Mouse (Mus musculus): Measurements from ENCODE around the gene Pcolce. TPM values are rescaled to one million over a fixed set of nuclear protein-coding genes. Genes with fewer than 3 reads are reported as not detected.

Pcolce gene
- total and polyA plus RNA-seq, 3 experiments, result 0.23 to 0.77 TPM; not detected in 1

DNA sequence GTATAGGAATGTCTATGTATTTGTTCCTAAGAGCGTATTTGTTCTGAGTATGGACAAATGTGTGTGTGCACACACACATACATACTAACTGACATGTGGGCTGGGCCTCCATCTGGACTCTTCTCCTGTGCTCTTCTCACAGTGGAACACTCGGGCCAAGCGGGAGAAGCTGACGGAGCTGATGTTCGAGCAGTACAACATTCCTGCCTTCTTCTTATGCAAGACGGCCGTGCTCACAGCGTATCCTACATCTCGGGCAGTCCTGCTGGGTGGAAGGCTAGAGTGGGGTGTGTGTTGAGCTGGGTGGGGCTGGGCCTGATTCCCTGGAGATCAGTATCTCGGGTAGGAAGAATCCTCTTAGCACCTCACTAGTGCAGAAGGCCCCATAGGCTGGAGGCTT lies 50.6 kb downstream of the Pcolce start:
- TF ChIP-seq ELF1 (IDR thresholded peaks at IDR 0.05; ENCODE audit: low read depth, low read length) (no peak), GATA1 (IDR thresholded peaks at IDR 0.05; ENCODE audit: low read depth, low read length) (no peak), E2F4 (IDR thresholded peaks at IDR 0.05; ENCODE audit: borderline replicate concordance, low read depth, low read length) (no peak), UBTF (IDR thresholded peaks at IDR 0.05; ENCODE audit: borderline replicate concordance, insufficient read depth, low read depth, low read length) (no peak), POLR2AphosphoS5 (IDR thresholded peaks at IDR 0.05; ENCODE audit: borderline replicate concordance, low read depth, low read length) (no peak), RCOR1 (IDR thresholded peaks at IDR 0.05; ENCODE audit: low read depth, low read length) (no peak), MYB (IDR thresholded peaks at IDR 0.05; ENCODE audit: low read depth, low read length) (no peak), CHD2 (IDR thresholded peaks at IDR 0.05; ENCODE audit: low read length) (no peak), USF2 (IDR thresholded peaks at IDR 0.05; ENCODE audit: borderline replicate concordance in 1 of 2, insufficient read depth in 1 of 2, low read depth in 1 of 2, low read length in 2 of 2) (no peak), ZC3H11A (IDR thresholded peaks at IDR 0.05; ENCODE audit: low read depth, low read length) (no peak), HCFC1 (IDR thresholded peaks at IDR 0.05; ENCODE audit: low read depth, low read length) (no peak), GABPA (IDR thresholded peaks at IDR 0.05; ENCODE audit: low read depth, low read length) (no peak), NRF1 (IDR thresholded peaks at IDR 0.05; ENCODE audit: insufficient read depth, low read depth, low read length, poor library complexity, severe bottlenecking) (no peak), TAL1 (IDR thresholded peaks at IDR 0.05; ENCODE audit: low read length) (no peak)
- Histone ChIP-seq H3K27ac (ENCODE audit: control insufficient read depth, low read depth, low read length) (no peak overlapping the region), H3K4me3 (ENCODE audit: control insufficient read depth in 1 of 2, insufficient read depth in 1 of 2, low read depth in 2 of 2, low read length in 2 of 2) (no peak overlapping the region), H3K79me2 (ENCODE audit: control insufficient read depth, insufficient read depth, low read length, poor library complexity) (no peaks in the 10 kb centered on the region), H3K4me1 (ENCODE audit: control insufficient read depth in 1 of 2, insufficient read depth in 2 of 2, low read length in 2 of 2) (no peaks in the 10 kb centered on the region), H3K27me3 (ENCODE audit: control insufficient read depth in 1 of 2, insufficient read depth in 2 of 2, low read length in 2 of 2) (peaks cover 11 to 29% of the 10 kb centered on the region in 2 experiments), H3K36me3 (ENCODE audit: control insufficient read depth in 1 of 2, insufficient read depth in 2 of 2, low read length in 2 of 2) (no peaks in the 10 kb centered on the region), H3K9me3 (replicated peaks; ENCODE audit: insufficient read depth, low read length) (no peaks in the 10 kb centered on the region), H3K9ac (ENCODE audit: control insufficient read depth, low read depth, low read length, poor library complexity, severe bottlenecking) (no peak overlapping the region)
- no peak for DNase-seq (ENCODE audit: low read depth, low spot score)

GRCm38 (mm10) chr5:137561556-137561955 lies 52.0 kb downstream of the Pcolce start:
- TF ChIP-seq MEF2A (IDR thresholded peaks at IDR 0.05; ENCODE audit: extremely low read depth, insufficient replicate concordance, low read depth, low read length, poor library complexity, severe bottlenecking) (no peak), GATA1 (IDR thresholded peaks at IDR 0.05; ENCODE audit: low read depth, low read length) (no peak), BHLHE40 (IDR thresholded peaks at IDR 0.05; ENCODE audit: borderline replicate concordance, low read depth, low read length) (no peak), TAL1 (IDR thresholded peaks at IDR 0.05; ENCODE audit: low read length) (no peak), NRF1 (IDR thresholded peaks at IDR 0.05; ENCODE audit: insufficient read depth, low read depth, low read length, poor library complexity, severe bottlenecking) (no peak), HCFC1 (IDR thresholded peaks at IDR 0.05; ENCODE audit: low read depth, low read length) (no peak)
- DNase-seq (ENCODE audit: low read depth, low spot score), result no peak
- no peak overlapping the region for H3K4me3 ChIP-seq (ENCODE audit: control insufficient read depth in 1 of 2, insufficient read depth in 1 of 2, low read depth in 2 of 2, low read length in 2 of 2)
- peaks cover 11 to 36% of the 10 kb centered on the region in 2 experiments for H3K27me3 ChIP-seq (ENCODE audit: control insufficient read depth in 1 of 2, insufficient read depth in 2 of 2, low read length in 2 of 2)
- no peak overlapping the region for H3K27ac ChIP-seq (ENCODE audit: control insufficient read depth, low read depth, low read length)
- H3K9ac ChIP-seq (ENCODE audit: control insufficient read depth, low read depth, low read length, poor library complexity, severe bottlenecking), result no peak overlapping the region
- H3K36me3 ChIP-seq (ENCODE audit: control insufficient read depth in 1 of 2, insufficient read depth in 2 of 2, low read length in 2 of 2), result no peaks in the 10 kb centered on the region
- no peaks in the 10 kb centered on the region for H3K4me1 ChIP-seq (ENCODE audit: control insufficient read depth in 1 of 2, insufficient read depth in 2 of 2, low read length in 2 of 2)
- H3K9me3 ChIP-seq (replicated peaks; ENCODE audit: insufficient read depth, low read length), result no peaks in the 10 kb centered on the region
- no peaks in the 10 kb centered on the region for H3K79me2 ChIP-seq (ENCODE audit: control insufficient read depth, insufficient read depth, low read length, poor library complexity)

Other genes with a start within 250 kb of the Pcolce start
- gene Zan, start 136.7 kb downstream of the Pcolce start, total RNA-seq (2012; rRNA removed), result 0.10 TPM in 1 of 2 replicates, not detected in the other
- under 1 TPM in 1 of 2 experiments, not detected in 1; 0.15 TPM for gene Zan, start 136.7 kb downstream of the Pcolce start, polyA plus RNA-seq (2012; ENCODE audit: insufficient read depth in 1 of 2, insufficient read length in 2 of 2, low read depth in 1 of 2, low replicate concordance in 2 of 2, missing spikeins in 1 of 2)
- 73.8 and 79.8 TPM in 2 replicates for gene Pop7, start 111.3 kb downstream of the Pcolce start, total RNA-seq (2012; rRNA removed)
- gene Pop7, start 111.3 kb downstream of the Pcolce start, polyA plus RNA-seq (2012; ENCODE audit: insufficient read depth in 1 of 2, insufficient read length in 2 of 2, low read depth in 1 of 2, low replicate concordance in 2 of 2, missing spikeins in 1 of 2), result 10 to 100 TPM in 1 of 2 experiments, not detected in 1; 61.1 TPM
- 5.1 and 6.8 TPM in 2 replicates for gene Gigyf1, start 95.2 kb downstream of the Pcolce start, total RNA-seq (2012; rRNA removed)
- 10 to 100 TPM in 1 of 2 experiments, not detected in 1; 24.6 TPM for gene Gigyf1, start 95.2 kb downstream of the Pcolce start, polyA plus RNA-seq (2012; ENCODE audit: insufficient read depth in 1 of 2, insufficient read length in 2 of 2, low read depth in 1 of 2, low replicate concordance in 2 of 2, missing spikeins in 1 of 2)
- not detected in 2 replicates for gene Epo, start 80.5 kb downstream of the Pcolce start, total RNA-seq (2012; rRNA removed)
- gene Epo, start 80.5 kb downstream of the Pcolce start, polyA plus RNA-seq (2012; ENCODE audit: insufficient read depth in 1 of 2, insufficient read length in 2 of 2, low read depth in 1 of 2, low replicate concordance in 2 of 2, missing spikeins in 1 of 2), result not detected
- 531 and 548 TPM in 2 replicates for gene Gnb2, start 80.3 kb downstream of the Pcolce start, total RNA-seq (2012; rRNA removed)
- gene Gnb2, start 80.3 kb downstream of the Pcolce start, polyA plus RNA-seq (2012; ENCODE audit: insufficient read depth in 1 of 2, insufficient read length in 2 of 2, low read depth in 1 of 2, low replicate concordance in 2 of 2, missing spikeins in 1 of 2), result 100 to 1,000 TPM in 1 of 2 experiments, not detected in 1; 550 TPM
- gene Actl6b, start 60.3 kb downstream of the Pcolce start, total RNA-seq (2012; rRNA removed), result 0.15 TPM in 1 of 2 replicates, not detected in the other
- gene Actl6b, start 60.3 kb downstream of the Pcolce start, polyA plus RNA-seq (2012; ENCODE audit: insufficient read depth in 1 of 2, insufficient read length in 2 of 2, low read depth in 1 of 2, low replicate concordance in 2 of 2, missing spikeins in 1 of 2), result not detected
- gene Tfr2, start 43.9 kb downstream of the Pcolce start, total RNA-seq (2012; rRNA removed), result 76.9 and 96.2 TPM in 2 replicates
- gene Tfr2, start 43.9 kb downstream of the Pcolce start, polyA plus RNA-seq (2012; ENCODE audit: insufficient read depth in 1 of 2, insufficient read length in 2 of 2, low read depth in 1 of 2, low replicate concordance in 2 of 2, missing spikeins in 1 of 2), result 100 to 1,000 TPM in 1 of 2 experiments, not detected in 1; 112 TPM
- 11.9 and 12.4 TPM in 2 replicates for gene Mospd3, start 12.7 kb downstream of the Pcolce start, total RNA-seq (2012; rRNA removed)
- gene Mospd3, start 12.7 kb downstream of the Pcolce start, polyA plus RNA-seq (2012; ENCODE audit: insufficient read depth in 1 of 2, insufficient read length in 2 of 2, low read depth in 1 of 2, low replicate concordance in 2 of 2, missing spikeins in 1 of 2), result 100 to 1,000 TPM in 1 of 2 experiments, not detected in 1; 144 TPM
- 0.13 and 0.42 TPM in 2 replicates for gene Fbxo24, start 15.2 kb upstream of the Pcolce start, total RNA-seq (2012; rRNA removed)
- gene Fbxo24, start 15.2 kb upstream of the Pcolce start, polyA plus RNA-seq (2012; ENCODE audit: insufficient read depth in 1 of 2, insufficient read length in 2 of 2, low read depth in 1 of 2, low replicate concordance in 2 of 2, missing spikeins in 1 of 2), result under 1 TPM in 1 of 2 experiments, not detected in 1; 0.46 TPM
- 9.1 and 9.7 TPM in 2 replicates for gene Lrch4, start 15.3 kb upstream of the Pcolce start, total RNA-seq (2012; rRNA removed)
- 100 to 1,000 TPM in 1 of 2 experiments, 10 to 100 TPM in 1; 47.0 to 239 TPM for gene Lrch4, start 15.3 kb upstream of the Pcolce start, polyA plus RNA-seq (2012; ENCODE audit: insufficient read depth in 1 of 2, insufficient read length in 2 of 2, low read depth in 1 of 2, low replicate concordance in 2 of 2, missing spikeins in 1 of 2)
- gene Gm20605, start 15.4 kb upstream of the Pcolce start, total RNA-seq (2012; rRNA removed), result 2.4 and 2.5 TPM in 2 replicates
- 10 to 100 TPM in 1 of 2 experiments, not detected in 1; 12.7 TPM for gene Gm20605, start 15.4 kb upstream of the Pcolce start, polyA plus RNA-seq (2012; ENCODE audit: insufficient read depth in 1 of 2, insufficient read length in 2 of 2, low read depth in 1 of 2, low replicate concordance in 2 of 2, missing spikeins in 1 of 2)
- 1.9 and 3.0 TPM in 2 replicates for gene Sap25, start 27.6 kb upstream of the Pcolce start, total RNA-seq (2012; rRNA removed)
- gene Sap25, start 27.6 kb upstream of the Pcolce start, polyA plus RNA-seq (2012; ENCODE audit: insufficient read depth in 1 of 2, insufficient read length in 2 of 2, low read depth in 1 of 2, low replicate concordance in 2 of 2, missing spikeins in 1 of 2), result 10 to 100 TPM in 1 of 2 experiments, not detected in 1; 22.7 TPM
- 0.10 TPM in 1 of 2 replicates, not detected in the other for gene Irs3, start 31.9 kb upstream of the Pcolce start, total RNA-seq (2012; rRNA removed)
- not detected for gene Irs3, start 31.9 kb upstream of the Pcolce start, polyA plus RNA-seq (2012; ENCODE audit: insufficient read depth in 1 of 2, insufficient read length in 2 of 2, low read depth in 1 of 2, low replicate concordance in 2 of 2, missing spikeins in 1 of 2)
- gene Agfg2, start 70.9 kb upstream of the Pcolce start, total RNA-seq (2012; rRNA removed), result 18.7 and 30.0 TPM in 2 replicates
- 10 to 100 TPM in 1 of 2 experiments, not detected in 1; 38.9 TPM for gene Agfg2, start 70.9 kb upstream of the Pcolce start, polyA plus RNA-seq (2012; ENCODE audit: insufficient read depth in 1 of 2, insufficient read length in 2 of 2, low read depth in 1 of 2, low replicate concordance in 2 of 2, missing spikeins in 1 of 2)
- 0.39 and 0.42 TPM in 2 replicates for gene Nyap1, start 127.8 kb upstream of the Pcolce start, total RNA-seq (2012; rRNA removed)
- 1 to 10 TPM in 1 of 2 experiments, not detected in 1; 1.1 TPM for gene Nyap1, start 127.8 kb upstream of the Pcolce start, polyA plus RNA-seq (2012; ENCODE audit: insufficient read depth in 1 of 2, insufficient read length in 2 of 2, low read depth in 1 of 2, low replicate concordance in 2 of 2, missing spikeins in 1 of 2)
- 52.7 and 58.3 TPM in 2 replicates for gene Tsc22d4, start 131.9 kb upstream of the Pcolce start, total RNA-seq (2012; rRNA removed)
- 100 to 1,000 TPM in 1 of 2 experiments, not detected in 1; 203 TPM for gene Tsc22d4, start 131.9 kb upstream of the Pcolce start, polyA plus RNA-seq (2012; ENCODE audit: insufficient read depth in 1 of 2, insufficient read length in 2 of 2, low read depth in 1 of 2, low replicate concordance in 2 of 2, missing spikeins in 1 of 2)
- gene Ppp1r35, start 165.1 kb upstream of the Pcolce start, total RNA-seq (2012; rRNA removed), result 35.0 and 35.8 TPM in 2 replicates
- 10 to 100 TPM in 1 of 2 experiments, not detected in 1; 46.2 TPM for gene Ppp1r35, start 165.1 kb upstream of the Pcolce start, polyA plus RNA-seq (2012; ENCODE audit: insufficient read depth in 1 of 2, insufficient read length in 2 of 2, low read depth in 1 of 2, low replicate concordance in 2 of 2, missing spikeins in 1 of 2)
- gene Mepce, start 173.9 kb upstream of the Pcolce start, total RNA-seq (2012; rRNA removed), result 49.1 and 58.7 TPM in 2 replicates
- gene Mepce, start 173.9 kb upstream of the Pcolce start, polyA plus RNA-seq (2012; ENCODE audit: insufficient read depth in 1 of 2, insufficient read length in 2 of 2, low read depth in 1 of 2, low replicate concordance in 2 of 2, missing spikeins in 1 of 2), result 10 to 100 TPM in 1 of 2 experiments, not detected in 1; 74.2 TPM
- gene Zcwpw1, start 174.0 kb upstream of the Pcolce start, total RNA-seq (2012; rRNA removed), result 5.6 and 11.1 TPM in 2 replicates
- gene Zcwpw1, start 174.0 kb upstream of the Pcolce start, polyA plus RNA-seq (2012; ENCODE audit: insufficient read depth in 1 of 2, insufficient read length in 2 of 2, low read depth in 1 of 2, low replicate concordance in 2 of 2, missing spikeins in 1 of 2), result 10 to 100 TPM in 1 of 2 experiments, not detected in 1; 16.0 TPM
- 0.36 and 1.5 TPM in 2 replicates for gene Pilra, start 222.5 kb upstream of the Pcolce start, total RNA-seq (2012; rRNA removed)
- gene Pilra, start 222.5 kb upstream of the Pcolce start, polyA plus RNA-seq (2012; ENCODE audit: insufficient read depth in 1 of 2, insufficient read length in 2 of 2, low read depth in 1 of 2, low replicate concordance in 2 of 2, missing spikeins in 1 of 2), result under 1 TPM in 1 of 2 experiments, not detected in 1; 0.89 TPM
- 4.4 and 12.1 TPM in 2 replicates for gene Pilrb1, start 244.3 kb upstream of the Pcolce start, total RNA-seq (2012; rRNA removed)
- gene Pilrb1, start 244.3 kb upstream of the Pcolce start, polyA plus RNA-seq (2012; ENCODE audit: insufficient read depth in 1 of 2, insufficient read length in 2 of 2, low read depth in 1 of 2, low replicate concordance in 2 of 2, missing spikeins in 1 of 2), result 1 to 10 TPM in 1 of 2 experiments, not detected in 1; 4.5 TPM

Data from MEL (cell line).